Mouse (Mus musculus): ENCODE data around the gene N4bp1. TPM values are rescaled to one million over a fixed set of nuclear protein-coding genes. Genes with fewer than 3 reads are reported as not detected.
A peak's percentile ranks its signal among the peaks of the same experiment; 100 is the strongest.

The N4bp1 gene
- polyA plus RNA-seq, 1 experiment from 2014 or later: 10.8 TPM

DNA sequence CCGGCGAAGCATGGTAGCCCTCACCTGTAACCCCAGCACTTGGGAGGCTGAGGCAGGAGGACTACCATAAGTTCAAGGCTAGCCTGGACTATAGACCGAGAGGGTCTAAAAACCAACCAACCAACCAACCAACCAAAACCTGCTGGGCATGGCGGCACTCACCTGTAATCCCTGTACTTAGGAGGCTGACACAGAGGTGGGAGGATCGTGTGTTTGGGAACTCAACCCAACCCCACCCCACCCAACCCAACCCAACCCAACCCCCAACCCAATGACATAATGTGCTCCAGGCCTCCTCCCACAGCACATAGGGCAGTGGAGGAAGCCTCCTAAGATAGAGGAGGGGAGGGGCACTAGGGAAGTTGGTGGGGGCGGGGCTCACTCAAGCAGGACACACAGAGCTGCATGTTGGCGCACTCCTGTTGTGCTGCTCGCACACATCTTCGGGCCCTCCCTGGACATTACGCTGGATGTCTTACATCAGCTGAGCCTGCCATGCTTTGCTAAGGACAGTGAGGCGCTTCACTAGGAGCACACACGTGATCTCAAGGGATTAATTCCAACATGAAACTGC lies 44.9 kb downstream of the N4bp1 start:
- WGBS: 94% methylated on average over 12 of the region's 12 CpGs
- Histone ChIP-seq H3K4me1 (ENCODE audit: control insufficient read depth, insufficient read depth, low read length) (no peaks in the 10 kb centered on the region), H3K27ac (ENCODE audit: low read depth, low read length) (no peak overlapping the region), H3K27me3 (ENCODE audit: control insufficient read depth, insufficient read depth, low read length) (no peaks in the 10 kb centered on the region), H3K36me3 (ENCODE audit: control insufficient read depth, insufficient read depth, low read length) (no peaks in the 10 kb centered on the region; the same call in 1 of the 2 replicates), H3K9me3 (ENCODE audit: control insufficient read depth, low read length) (no peaks in the 10 kb centered on the region), H3K4me3 (ENCODE audit: low read depth, low read length) (no peak overlapping the region), H3K9ac (ENCODE audit: low read length) (no peak overlapping the region), H3K4me2 (no peak overlapping the region)
- DNase-seq (ENCODE audit: low spot score, missing footprints) (peak; percentile 54), ATAC-seq (ENCODE audit: low FRiP score) (no peak)

- WGBS: 92% methylated on average over 6 of the region's 6 CpGs
Observed at GRCm38 (mm10) chr8:86838707-86839438, 46.2 kb downstream of the N4bp1 start.

DNA sequence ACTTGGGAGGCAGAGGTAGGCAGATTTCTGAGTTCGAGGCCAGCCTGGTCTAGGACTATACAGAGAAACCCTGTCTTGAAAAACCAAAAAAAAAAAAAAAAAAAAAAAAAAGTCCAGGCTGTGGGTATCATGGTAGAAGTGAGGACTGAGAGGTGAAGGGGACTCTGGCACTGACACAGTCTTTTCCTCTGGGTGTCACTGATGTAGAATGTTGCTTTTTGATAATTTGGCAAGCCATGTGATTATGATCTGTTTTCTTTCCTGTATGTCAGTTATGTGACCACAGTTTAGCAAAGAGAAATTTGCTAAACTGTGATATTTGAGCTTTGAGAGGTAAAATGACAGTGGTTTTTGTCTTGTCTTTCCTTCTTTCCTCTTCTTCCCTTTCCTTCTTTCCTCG lies 47.8 kb downstream of the N4bp1 start:
- no peak overlapping the region for H3K27ac ChIP-seq (ENCODE audit: low read depth, low read length)
- H3K4me2 ChIP-seq: no peak overlapping the region
- no peak overlapping the region for H3K4me3 ChIP-seq (ENCODE audit: low read depth, low read length)
- no peaks in the 10 kb centered on the region; the same call in 1 of the 2 replicates for H3K36me3 ChIP-seq (ENCODE audit: control insufficient read depth, insufficient read depth, low read length)
- no peak overlapping the region for H3K9ac ChIP-seq (ENCODE audit: low read length)
- H3K9me3 ChIP-seq (ENCODE audit: control insufficient read depth, low read length): no peaks in the 10 kb centered on the region
- ATAC-seq (ENCODE audit: low FRiP score) (no peak), DNase-seq (ENCODE audit: low spot score, missing footprints) (no peak)
- 80% methylated on average over 2 of the region's 2 CpGs for WGBS
- H3K27me3 ChIP-seq (ENCODE audit: control insufficient read depth, insufficient read depth, low read length): no peaks in the 10 kb centered on the region
- no peaks in the 10 kb centered on the region for H3K4me1 ChIP-seq (ENCODE audit: control insufficient read depth, insufficient read depth, low read length)

More at GRCm38 (mm10) chr8:86838707-86839438, 46.2 kb downstream of the N4bp1 start:
- ATAC-seq (ENCODE audit: low FRiP score) (no peak), DNase-seq (ENCODE audit: low spot score, missing footprints) (peak; percentile 56)
- no peak overlapping the region for H3K4me2 ChIP-seq
- no peak overlapping the region for H3K4me3 ChIP-seq (ENCODE audit: low read depth, low read length)
- no peaks in the 10 kb centered on the region; the same call in 1 of the 2 replicates for H3K36me3 ChIP-seq (ENCODE audit: control insufficient read depth, insufficient read depth, low read length)
- no peaks in the 10 kb centered on the region for H3K9me3 ChIP-seq (ENCODE audit: control insufficient read depth, low read length)
- no peaks in the 10 kb centered on the region for H3K4me1 ChIP-seq (ENCODE audit: control insufficient read depth, insufficient read depth, low read length)
- H3K9ac ChIP-seq (ENCODE audit: low read length): no peak overlapping the region
- no peak overlapping the region for H3K27ac ChIP-seq (ENCODE audit: low read depth, low read length)
- no peaks in the 10 kb centered on the region for H3K27me3 ChIP-seq (ENCODE audit: control insufficient read depth, insufficient read depth, low read length)

DNA sequence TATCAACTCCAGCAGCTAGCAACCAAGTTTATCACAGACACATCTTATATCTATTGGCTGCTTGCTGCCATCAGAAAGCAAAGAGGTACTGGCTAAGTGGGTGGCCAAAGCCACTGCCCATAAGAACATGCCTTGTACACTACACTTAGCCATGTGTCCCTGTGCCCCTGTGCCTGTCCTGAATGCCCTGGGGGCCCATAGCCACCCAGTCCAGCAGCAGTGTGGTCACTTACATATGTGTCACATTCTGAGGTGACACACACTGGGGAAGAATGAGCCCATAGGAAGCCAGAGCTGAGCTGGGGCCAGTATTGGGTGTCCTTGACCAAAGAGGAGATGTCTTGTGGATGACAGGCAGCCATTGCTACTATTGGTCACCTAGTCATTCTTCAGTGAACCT lies 49.2 kb downstream of the N4bp1 start:
- Histone ChIP-seq H3K9me3 (ENCODE audit: control insufficient read depth, low read length) (no peaks in the 10 kb centered on the region), H3K27me3 (ENCODE audit: control insufficient read depth, insufficient read depth, low read length) (no peaks in the 10 kb centered on the region), H3K27ac (ENCODE audit: low read depth, low read length) (no peak overlapping the region), H3K36me3 (ENCODE audit: control insufficient read depth, insufficient read depth, low read length) (no peaks in the 10 kb centered on the region), H3K9ac (ENCODE audit: low read length) (no peak overlapping the region), H3K4me3 (ENCODE audit: low read depth, low read length) (no peak overlapping the region), H3K4me1 (ENCODE audit: control insufficient read depth, insufficient read depth, low read length) (no peaks in the 10 kb centered on the region), H3K4me2 (no peak overlapping the region)
- DNase-seq (ENCODE audit: low spot score, missing footprints): peak; percentile 72
- ATAC-seq (ENCODE audit: low FRiP score): no peak

GRCm38 (mm10) chr8:86834496-86835260 lies 50.4 kb downstream of the N4bp1 start:
- Histone ChIP-seq H3K4me2 (no peak overlapping the region), H3K36me3 (ENCODE audit: control insufficient read depth, insufficient read depth, low read length) (no peaks in the 10 kb centered on the region), H3K9me3 (ENCODE audit: control insufficient read depth, low read length) (no peaks in the 10 kb centered on the region), H3K4me3 (ENCODE audit: low read depth, low read length) (no peak overlapping the region), H3K27me3 (ENCODE audit: control insufficient read depth, insufficient read depth, low read length) (no peaks in the 10 kb centered on the region), H3K4me1 (ENCODE audit: control insufficient read depth, insufficient read depth, low read length) (no peaks in the 10 kb centered on the region), H3K9ac (ENCODE audit: low read length) (no peak overlapping the region), H3K27ac (ENCODE audit: low read depth, low read length) (no peak overlapping the region)
- ATAC-seq (ENCODE audit: low FRiP score) (no peak), DNase-seq (ENCODE audit: low spot score, missing footprints) (peak; percentile 61)
- 87% methylated on average over 8 of the region's 8 CpGs for WGBS

DNA sequence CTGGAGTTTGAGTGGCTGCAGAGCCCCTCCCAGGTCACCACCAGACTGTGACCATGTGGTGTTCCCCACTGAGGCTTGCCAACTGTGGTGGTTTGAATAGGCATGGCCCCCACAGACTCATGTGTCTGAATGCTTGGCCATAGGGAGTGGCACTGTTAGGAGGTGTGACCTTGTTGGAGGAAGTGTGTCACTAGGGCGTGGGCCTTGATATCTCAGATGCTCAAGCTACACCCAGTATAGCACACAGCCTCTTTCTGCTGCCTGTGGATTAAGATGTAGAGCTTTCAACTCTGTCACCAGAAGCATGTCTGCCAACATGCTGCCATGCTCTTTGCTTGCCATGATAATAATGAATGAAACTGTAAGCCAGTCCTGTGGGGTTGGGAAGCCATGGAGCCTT lies 51.1 kb downstream of the N4bp1 start:
- Histone ChIP-seq H3K36me3 (ENCODE audit: control insufficient read depth, insufficient read depth, low read length) (no peaks in the 10 kb centered on the region), H3K9me3 (ENCODE audit: control insufficient read depth, low read length) (no peaks in the 10 kb centered on the region), H3K4me1 (ENCODE audit: control insufficient read depth, insufficient read depth, low read length) (no peaks in the 10 kb centered on the region), H3K27ac (ENCODE audit: low read depth, low read length) (no peak overlapping the region), H3K9ac (ENCODE audit: low read length) (no peak overlapping the region), H3K4me3 (ENCODE audit: low read depth, low read length) (no peak overlapping the region), H3K27me3 (ENCODE audit: control insufficient read depth, insufficient read depth, low read length) (no peaks in the 10 kb centered on the region), H3K4me2 (no peak overlapping the region)
- ATAC-seq (ENCODE audit: low FRiP score): no peak
- peak; percentile 33 for DNase-seq (ENCODE audit: low spot score, missing footprints)
- 93% methylated on average over 1 of the region's 1 CpGs for WGBS

- Histone ChIP-seq H3K9ac (ENCODE audit: low read length) (no peak overlapping the region), H3K9me3 (ENCODE audit: control insufficient read depth, low read length) (no peaks in the 10 kb centered on the region), H3K4me3 (ENCODE audit: low read depth, low read length) (no peak overlapping the region), H3K27me3 (ENCODE audit: control insufficient read depth, insufficient read depth, low read length) (no peaks in the 10 kb centered on the region), H3K36me3 (ENCODE audit: control insufficient read depth, insufficient read depth, low read length) (no peaks in the 10 kb centered on the region), H3K4me2 (no peak overlapping the region), H3K27ac (ENCODE audit: low read depth, low read length) (no peak overlapping the region), H3K4me1 (ENCODE audit: control insufficient read depth, insufficient read depth, low read length) (0 out of 2 replicates have a peak, but pooled peaks cover 4% of the 10 kb centered on the region)
- ATAC-seq (ENCODE audit: low FRiP score): no peak
- peak; percentile 79 for DNase-seq (ENCODE audit: low spot score, missing footprints)
- 55% methylated on average over 2 of the region's 2 CpGs for WGBS
Observed at GRCm38 (mm10) chr8:86828925-86829324, 56.1 kb downstream of the N4bp1 start.

GRCm38 (mm10) chr8:86827199-86827598 lies 57.9 kb downstream of the N4bp1 start:
- Histone ChIP-seq H3K27me3 (ENCODE audit: control insufficient read depth, insufficient read depth, low read length) (no peaks in the 10 kb centered on the region), H3K4me1 (ENCODE audit: control insufficient read depth, insufficient read depth, low read length) (0 out of 2 replicates have a peak, but pooled peaks cover 4% of the 10 kb centered on the region), H3K27ac (ENCODE audit: low read depth, low read length) (no peak overlapping the region), H3K4me3 (ENCODE audit: low read depth, low read length) (no peak overlapping the region), H3K4me2 (no peak overlapping the region), H3K36me3 (ENCODE audit: control insufficient read depth, insufficient read depth, low read length) (no peaks in the 10 kb centered on the region), H3K9ac (ENCODE audit: low read length) (no peak overlapping the region), H3K9me3 (ENCODE audit: control insufficient read depth, low read length) (no peaks in the 10 kb centered on the region)
- DNase-seq (ENCODE audit: low spot score, missing footprints) (peak; percentile 60), ATAC-seq (ENCODE audit: low FRiP score) (no peak)
- WGBS: 90% methylated on average over 5 of the region's 5 CpGs

- H3K4me1 ChIP-seq (ENCODE audit: control insufficient read depth, insufficient read depth, low read length): 0 out of 2 replicates have a peak, but pooled peaks cover 4% of the 10 kb centered on the region
- H3K4me2 ChIP-seq: no peak overlapping the region
- no peak overlapping the region for H3K27ac ChIP-seq (ENCODE audit: low read depth, low read length)
- no peaks in the 10 kb centered on the region for H3K27me3 ChIP-seq (ENCODE audit: control insufficient read depth, insufficient read depth, low read length)
- H3K4me3 ChIP-seq (ENCODE audit: low read depth, low read length): no peak overlapping the region
- ATAC-seq (ENCODE audit: low FRiP score): no peak
- no peaks in the 10 kb centered on the region for H3K36me3 ChIP-seq (ENCODE audit: control insufficient read depth, insufficient read depth, low read length)
- no peak overlapping the region for H3K9ac ChIP-seq (ENCODE audit: low read length)
- H3K9me3 ChIP-seq (ENCODE audit: control insufficient read depth, low read length): no peaks in the 10 kb centered on the region
- DNase-seq (ENCODE audit: low spot score, missing footprints): peak; percentile 26
Observed at GRCm38 (mm10) chr8:86826538-86826937, 58.5 kb downstream of the N4bp1 start.
